Mouse (Mus musculus) forebrain, embryonic 11.5 days (tissue): Measurements from ENCODE around the gene Samd13. TPM values are rescaled to one million over a fixed set of nuclear protein-coding genes. Genes with fewer than 3 reads are reported as not detected.

Experiments
- ATAC-seq: fragments of 200-750 bp; cut with Nextera tagmentation; replicated peaks from 2 replicates; pipeline ENCODE4 v1.8.0; 2017; ENCODE audit warnings: moderate TSS enrichment; ENCODE audit not compliant: low FRiP score
- DNase-seq: peaks from one replicate; pipeline ENCODE4 v3.0.0-alpha.2; 2017; ENCODE audit warnings: low spot score
- H3K27ac ChIP-seq: fragments of 300-500 bp; sonication (generic); 2 replicates; pipeline ENCODE4 v1.5.1; 2014; ENCODE audit warnings: low read depth, low read length
- H3K27me3 ChIP-seq: fragments of 300-500 bp; sonication (generic); 2 replicates; pipeline ENCODE4 v1.6.1; 2014; ENCODE audit warnings: mild to moderate bottlenecking, low read length, mixed read lengths; ENCODE audit not compliant: control insufficient read depth, insufficient read depth
- H3K36me3 ChIP-seq: fragments of 300-500 bp; sonication (generic); 2 replicates; pipeline ENCODE4 v1.6.1; 2014; ENCODE audit warnings: mild to moderate bottlenecking, low read length, moderate library complexity, mixed read lengths; ENCODE audit not compliant: control insufficient read depth, insufficient read depth
- H3K4me1 ChIP-seq: fragments of 300-500 bp; sonication (generic); replicated peaks from 2 replicates; pipeline ENCODE4 v1.6.1; 2014; ENCODE audit warnings: low read length, mixed read lengths; ENCODE audit not compliant: control insufficient read depth, insufficient read depth
- H3K4me2 ChIP-seq: fragments of 300-500 bp; sonication (generic); 2 replicates; pipeline ENCODE4 v1.6.1; 2014; ENCODE audit warnings: low read depth, mild to moderate bottlenecking, low read length, moderate library complexity, mixed read lengths; ENCODE audit not compliant: severe bottlenecking
- H3K4me3 ChIP-seq: fragments of 300-500 bp; sonication (generic); 2 replicates; pipeline ENCODE4 v1.5.1; 2014; ENCODE audit warnings: low read depth, low read length
- H3K9ac ChIP-seq: fragments of 300-500 bp; sonication (generic); 2 replicates; pipeline ENCODE4 v1.6.1; 2014; ENCODE audit warnings: low read length
- H3K9me3 ChIP-seq: fragments of 300-500 bp; sonication (generic); 2 replicates; pipeline ENCODE4 v1.6.1; 2016; ENCODE audit warnings: low read length, mixed read lengths; ENCODE audit not compliant: control insufficient read depth
- WGBS: fragments of 180-500 bp; shearing (Covaris S2); extraction: QIAGEN DNeasy Blood & Tissue Kit; methylation state at CpG from one replicate; pipeline ENCODE4 v1.1.7; 2014; 5-methylcytosine and 5-hydroxymethylcytosine counted together
- polyA plus RNA-seq: library from polyadenylated mRNA; unstranded; fragments of >200 nt; fragmentation: Nextera tagmentation; extraction: Ambion mirVana; gene quantifications from 2 replicates; pipeline ENCODE4 v1.2.1, GENCODE M21; 2014

Gene Samd13
- polyA plus RNA-seq, 1 experiment from 2014 or later, result 0.52 TPM

GRCm38 (mm10) chr3:146658061-146658639, 27.2 kb downstream of the Samd13 start:
- H3K4me1 ChIP-seq, result no peaks in the 10 kb centered on the region
- WGBS, result 92% methylated on average over 1 of the region's 1 CpGs
- no peak overlapping the region for H3K27ac ChIP-seq
- H3K36me3 ChIP-seq, result no peaks in the 10 kb centered on the region
- ATAC-seq (no peak), DNase-seq (no peak)
- no peaks in the 10 kb centered on the region for H3K9me3 ChIP-seq
- H3K9ac ChIP-seq, result no peak overlapping the region
- H3K4me3 ChIP-seq, result no peak overlapping the region
- H3K27me3 ChIP-seq, result no peaks in the 10 kb centered on the region
- H3K4me2 ChIP-seq, result no peak overlapping the region

DNA sequence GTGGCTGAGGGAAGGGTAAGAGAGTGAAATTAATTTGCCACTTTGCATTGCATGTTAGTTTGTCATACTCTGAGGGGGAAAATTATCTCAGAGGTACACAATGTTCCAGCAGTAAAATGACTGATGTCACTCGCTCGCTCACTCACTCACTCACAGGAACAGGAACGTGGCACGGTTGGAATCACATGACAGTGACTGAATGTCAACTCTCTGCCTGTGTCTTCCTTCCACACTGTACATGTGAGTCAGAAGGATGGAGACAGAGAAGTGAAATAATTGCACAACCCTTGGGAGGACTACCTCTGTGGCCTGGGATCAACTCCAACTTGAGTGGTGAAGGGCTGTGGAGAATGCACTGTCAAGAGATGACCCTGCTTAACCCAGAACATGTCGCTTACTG, 28.0 kb downstream of the Samd13 start:
- Histone ChIP-seq H3K36me3 (no peaks in the 10 kb centered on the region), H3K9ac (no peak overlapping the region), H3K4me1 (no peaks in the 10 kb centered on the region), H3K27ac (no peak overlapping the region), H3K4me2 (no peak overlapping the region), H3K9me3 (no peaks in the 10 kb centered on the region), H3K27me3 (no peaks in the 10 kb centered on the region), H3K4me3 (no peak overlapping the region)
- WGBS, result 92% methylated on average over 5 of the region's 5 CpGs
- DNase-seq, result no peak
- ATAC-seq, result no peak

GRCm38 (mm10) chr3:146655111-146655577, 30.2 kb downstream of the Samd13 start:
- H3K4me2 ChIP-seq, result no peak overlapping the region
- DNase-seq, result no peak
- H3K9me3 ChIP-seq, result no peaks in the 10 kb centered on the region
- no peak overlapping the region for H3K9ac ChIP-seq
- no peak for ATAC-seq
- H3K36me3 ChIP-seq, result no peaks in the 10 kb centered on the region
- no peak overlapping the region for H3K27ac ChIP-seq
- H3K4me3 ChIP-seq, result no peak overlapping the region
- no peaks in the 10 kb centered on the region for H3K27me3 ChIP-seq
- WGBS, result 78% methylated on average over 2 of the region's 2 CpGs
- no peaks in the 10 kb centered on the region for H3K4me1 ChIP-seq

GRCm38 (mm10) chr3:146653692-146654091, 31.7 kb downstream of the Samd13 start:
- no peaks in the 10 kb centered on the region for H3K4me1 ChIP-seq
- no peaks in the 10 kb centered on the region for H3K9me3 ChIP-seq
- no peaks in the 10 kb centered on the region for H3K36me3 ChIP-seq
- no peak overlapping the region for H3K4me3 ChIP-seq
- no peaks in the 10 kb centered on the region for H3K27me3 ChIP-seq
- no peak for DNase-seq
- no peak overlapping the region for H3K27ac ChIP-seq
- H3K4me2 ChIP-seq, result no peak overlapping the region
- H3K9ac ChIP-seq, result no peak overlapping the region
- ATAC-seq, result no peak
- 89% methylated on average over 6 of the region's 6 CpGs for WGBS

DNA sequence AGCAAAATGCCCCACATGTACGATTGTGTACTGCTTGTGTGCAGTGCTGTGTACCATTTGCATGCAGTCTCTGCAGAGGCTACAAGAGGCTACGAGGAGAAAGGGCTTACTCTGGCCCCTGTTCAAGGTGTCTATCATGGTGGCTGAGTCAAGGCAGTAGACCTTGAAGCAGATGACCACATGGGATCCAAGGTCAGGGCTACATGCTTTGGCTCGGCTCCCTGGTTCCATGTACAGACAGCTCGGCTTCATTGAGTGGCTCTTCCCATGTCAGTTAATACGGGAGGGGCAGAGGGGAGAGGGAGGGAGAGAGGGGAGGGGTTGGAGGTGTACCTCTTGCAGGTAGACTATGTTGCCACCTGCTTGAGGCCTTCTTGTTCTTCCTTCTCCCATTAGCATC, 33.0 kb downstream of the Samd13 start:
- ATAC-seq, result no peak
- DNase-seq, result no peak
- Histone ChIP-seq H3K27ac (no peak overlapping the region), H3K4me2 (no peak overlapping the region), H3K4me3 (no peak overlapping the region), H3K9ac (no peak overlapping the region), H3K27me3 (no peaks in the 10 kb centered on the region), H3K9me3 (no peaks in the 10 kb centered on the region), H3K4me1 (no peaks in the 10 kb centered on the region), H3K36me3 (no peaks in the 10 kb centered on the region)
- WGBS, result 94% methylated on average over 5 of the region's 5 CpGs

DNA sequence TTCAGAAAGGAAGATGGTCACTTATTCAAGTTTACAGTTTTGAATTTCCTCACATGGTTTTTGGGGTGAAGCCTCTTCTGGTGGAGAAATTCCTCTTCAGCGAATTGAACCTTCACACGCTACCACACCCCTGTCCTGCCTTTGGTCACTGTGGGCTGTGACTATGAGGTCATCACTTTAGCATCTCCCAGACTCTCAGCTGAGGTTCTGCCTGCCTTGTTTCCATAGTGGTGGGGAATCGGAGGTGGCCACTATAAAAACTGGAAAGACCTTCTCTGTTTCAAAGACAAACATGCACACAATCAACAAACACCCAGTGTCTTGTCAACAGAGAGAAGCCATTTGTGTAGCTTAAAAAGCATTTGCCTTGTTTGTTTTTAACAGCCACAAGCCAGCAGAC, 34.2 kb downstream of the Samd13 start, which contains the start of gene 4930503B20Rik:
4930503B20Rik (minus strand) TSS at position 101 of the 400 bp plus-strand sequence.
- no peak within 1 kb of the TSS for H3K27ac ChIP-seq

DNA sequence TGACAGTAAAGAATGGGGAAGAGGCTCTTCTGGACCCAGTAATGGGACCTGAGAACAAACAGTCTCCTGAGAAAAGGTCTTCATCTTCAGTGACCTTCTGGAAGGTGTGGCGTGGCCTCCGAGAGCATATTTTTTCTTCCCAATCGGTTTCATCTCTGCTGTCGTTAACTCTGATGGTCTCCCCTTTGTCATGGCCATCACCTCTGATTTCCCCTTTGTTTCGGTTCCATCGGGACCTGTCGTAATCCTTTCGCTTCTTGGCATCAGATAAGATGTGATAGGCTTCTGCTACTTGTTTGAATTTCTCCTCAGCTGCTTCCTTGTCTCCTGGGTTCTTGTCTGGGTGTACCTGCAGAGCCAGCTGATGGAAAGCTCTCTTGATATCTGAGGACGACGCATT, 34.7 kb downstream of the Samd13 start:
- no peak for DNase-seq
- ATAC-seq, result no peak
- Histone ChIP-seq H3K4me2 (no peak overlapping the region), H3K36me3 (no peaks in the 10 kb centered on the region), H3K9me3 (no peaks in the 10 kb centered on the region), H3K27ac (no peak overlapping the region), H3K27me3 (no peaks in the 10 kb centered on the region), H3K9ac (no peak overlapping the region), H3K4me1 (no peaks in the 10 kb centered on the region), H3K4me3 (no peak overlapping the region)
- WGBS, result 93% methylated on average over 10 of the region's 10 CpGs

More for the DNA sequence above, 34.2 kb downstream of the Samd13 start, which contains the start of gene 4930503B20Rik:
- no peak within 1 kb of the TSS for H3K4me2 ChIP-seq
- H3K9ac ChIP-seq, result no peak within 1 kb of the TSS
- no peak for ATAC-seq
- no peak for DNase-seq
- no peaks in the 10 kb centered on the region for H3K27me3 ChIP-seq
- no peak within 1 kb of the TSS for H3K4me3 ChIP-seq
- no peaks in the 10 kb centered on the region for H3K36me3 ChIP-seq
- no peaks in the 10 kb centered on the region for H3K4me1 ChIP-seq
- H3K9me3 ChIP-seq, result no peaks in the 10 kb centered on the region
- 87% methylated on average over 3 of the region's 3 CpGs for WGBS

DNA sequence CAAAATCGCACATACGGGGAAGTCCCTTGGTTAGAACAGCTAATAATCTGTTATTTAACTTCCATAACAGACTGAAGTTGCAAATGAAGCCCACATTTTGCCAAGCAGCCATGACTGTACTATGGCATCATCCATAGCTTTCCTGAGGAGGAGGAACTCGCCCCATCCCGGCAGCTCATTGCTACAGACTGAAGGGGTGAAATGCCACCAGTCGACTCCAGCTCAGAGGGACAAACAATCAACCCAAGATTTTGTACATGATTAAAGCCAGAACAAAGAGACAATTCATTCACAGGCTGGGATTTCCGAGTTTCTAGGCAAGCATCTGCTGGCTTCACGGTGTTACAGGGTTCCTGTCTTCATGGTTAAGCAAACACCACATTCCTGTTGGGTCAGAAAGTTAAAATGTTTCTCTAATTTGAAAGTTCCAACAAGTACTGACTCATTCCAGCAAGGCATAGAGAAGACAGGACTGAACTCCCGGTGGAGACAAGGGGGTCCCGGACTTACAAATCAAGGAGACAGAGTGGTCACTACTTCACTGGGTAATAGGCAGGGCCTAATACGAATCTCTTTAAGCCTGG, 36.0 kb downstream of the Samd13 start:
- H3K4me3 ChIP-seq, result no peak overlapping the region
- no peaks in the 10 kb centered on the region for H3K36me3 ChIP-seq
- H3K27me3 ChIP-seq, result no peaks in the 10 kb centered on the region
- WGBS, result 73% methylated on average over 10 of the region's 10 CpGs
- no peak for DNase-seq
- no peak overlapping the region for H3K27ac ChIP-seq
- H3K4me1 ChIP-seq, result no peaks in the 10 kb centered on the region
- no peak overlapping the region for H3K4me2 ChIP-seq
- H3K9ac ChIP-seq, result no peak overlapping the region
- ATAC-seq, result no peak
- H3K9me3 ChIP-seq, result no peaks in the 10 kb centered on the region
